Mouse (Mus musculus) WW6 (cell line): Measurements from ENCODE around the gene Kdf1.

ENCODE experiments used
- DNase-seq: peaks from one replicate; pipeline ENCODE4 v3.0.0-alpha.2; 2013; ENCODE audit warnings: low read depth, low spot score

Gene Kdf1

GRCm38 (mm10) chr4:133553448-133554330 lies 34.9 kb downstream of the Kdf1 start:
- no peak for DNase-seq

GRCm38 (mm10) chr4:133557041-133557717 lies 38.4 kb downstream of the Kdf1 start:
- DNase-seq: no peak

GRCm38 (mm10) chr4:133559846-133560245 lies 41.1 kb downstream of the Kdf1 start:
- no peak for DNase-seq

- DNase-seq: no peak
These were observed 42.9 kb downstream of the Kdf1 start for GRCm38 (mm10) chr4:133561622-133562021.

- no peak for DNase-seq
These were observed 44.4 kb downstream of the Kdf1 start for GRCm38 (mm10) chr4:133563123-133563571.

GRCm38 (mm10) chr4:133567251-133567650 lies 48.5 kb downstream of the Kdf1 start:
- no peak for DNase-seq

- no peak for DNase-seq
These were observed 50.7 kb downstream of the Kdf1 start for GRCm38 (mm10) chr4:133569291-133570065.

- no peak for DNase-seq
These were observed 51.3 kb downstream of the Kdf1 start for GRCm38 (mm10) chr4:133570066-133570466.

GRCm38 (mm10) chr4:133574070-133574842 lies 55.5 kb downstream of the Kdf1 start, which contains the start of gene Gpatch3:
TSS of gene Gpatch3 (plus strand) at chr4:133574745.
- DNase-seq: peak; percentile 71

- DNase-seq: no peak
These were observed 56.1 kb downstream of the Kdf1 start for GRCm38 (mm10) chr4:133574843-133575202.

- DNase-seq: no peak
These were observed 59.2 kb downstream of the Kdf1 start for GRCm38 (mm10) chr4:133577983-133578382.
